Mouse (Mus musculus) G1E (cell line): Measurements from ENCODE around the gene Satb1. TPM values are rescaled to one million over a fixed set of nuclear protein-coding genes. Genes with fewer than 3 reads are reported as not detected.

Experiments used
- ATAC-seq: 2 replicates; pipeline ENCODE4 v1.8.0; 2016; ENCODE audit warnings: mild to moderate bottlenecking; ENCODE audit not compliant: insufficient number of reproducible peaks, poor library complexity, low FRiP score, severe bottlenecking; ENCODE audit errors: extremely low read depth
- DNase-seq: peaks from one replicate; pipeline ENCODE4 v3.0.0; 2012; ENCODE audit warnings: low spot score
- H3K27me3 ChIP-seq: 2 replicates; pipeline ENCODE4 v1.6.1; 2012; ENCODE audit warnings: mild to moderate bottlenecking, low read length, inconsistent platforms; ENCODE audit not compliant: insufficient read depth
- H3K36me3 ChIP-seq: replicated peaks from 2 replicates; pipeline ENCODE3; 2012; ENCODE audit warnings: mild to moderate bottlenecking, inconsistent platforms
- H3K4me1 ChIP-seq: 2 replicates; pipeline ENCODE4 v1.6.1; 2012; ENCODE audit warnings: low read depth, low read length, inconsistent platforms, mixed read lengths; ENCODE audit not compliant: insufficient read depth
- H3K4me3 ChIP-seq: 2 replicates; pipeline ENCODE4 v1.5.1; 2012; ENCODE audit warnings: low read depth, mild to moderate bottlenecking, inconsistent platforms, low read length, moderate library complexity, mixed read lengths
- H3K9me3 ChIP-seq: replicated peaks from 2 replicates; pipeline ENCODE4 v1.6.1; 2012; ENCODE audit warnings: inconsistent platforms
- CTCF ChIP-seq: IDR thresholded peaks from 2 replicates; pipeline ENCODE4 v1.5.1; 2012; ENCODE audit warnings: low read depth, low read length, inconsistent platforms, mixed read lengths
- GATA1 ChIP-seq: IDR thresholded peaks from 2 replicates; pipeline ENCODE4 v1.6.1; 2012; ENCODE audit warnings: borderline replicate concordance, low read length, inconsistent platforms, mixed read lengths
- GATA2 ChIP-seq: IDR thresholded peaks from 2 replicates; pipeline ENCODE4 v1.6.1; 2012; ENCODE audit warnings: low read depth, low read length, inconsistent platforms, borderline replicate concordance
- POLR2AphosphoS5 ChIP-seq: IDR thresholded peaks from 2 replicates; pipeline ENCODE4 v1.6.1; 2012; ENCODE audit warnings: low read depth, low read length, inconsistent platforms; ENCODE audit not compliant: insufficient replicate concordance
- TAL1 ChIP-seq: conservative IDR thresholded peaks from 2 replicates; pipeline ENCODE4 v1.6.1; 2012; ENCODE audit warnings: low read depth, low read length, inconsistent platforms, mixed read lengths
- polyA plus RNA-seq: library from polyadenylated mRNA; stranded (reverse); fragments of >175 nt; gene quantifications from 2 replicates; pipeline ENCODE4 v1.2.3, GENCODE M21; 2012
- total RNA-seq, 2 experiments: library from RNA; stranded (forward) in 1 of 2; stranded (reverse) in 1 of 2; fragments of 200-1000 nt in 1 of 2; fragments of >200 nt in 1 of 2; fragmentation: Nextera tagmentation in 1 of 2; gene quantifications; 2 replicates each; pipeline ENCODE4 v1.2.3; 2014 to 2017

Gene Satb1
- total RNA-seq (2014; fragmentation: Nextera tagmentation), result not detected in 2 replicates
- total RNA-seq (2017), result 0.06 and 0.22 TPM in 2 replicates
- polyA plus RNA-seq, result not detected in 2 replicates

DNA sequence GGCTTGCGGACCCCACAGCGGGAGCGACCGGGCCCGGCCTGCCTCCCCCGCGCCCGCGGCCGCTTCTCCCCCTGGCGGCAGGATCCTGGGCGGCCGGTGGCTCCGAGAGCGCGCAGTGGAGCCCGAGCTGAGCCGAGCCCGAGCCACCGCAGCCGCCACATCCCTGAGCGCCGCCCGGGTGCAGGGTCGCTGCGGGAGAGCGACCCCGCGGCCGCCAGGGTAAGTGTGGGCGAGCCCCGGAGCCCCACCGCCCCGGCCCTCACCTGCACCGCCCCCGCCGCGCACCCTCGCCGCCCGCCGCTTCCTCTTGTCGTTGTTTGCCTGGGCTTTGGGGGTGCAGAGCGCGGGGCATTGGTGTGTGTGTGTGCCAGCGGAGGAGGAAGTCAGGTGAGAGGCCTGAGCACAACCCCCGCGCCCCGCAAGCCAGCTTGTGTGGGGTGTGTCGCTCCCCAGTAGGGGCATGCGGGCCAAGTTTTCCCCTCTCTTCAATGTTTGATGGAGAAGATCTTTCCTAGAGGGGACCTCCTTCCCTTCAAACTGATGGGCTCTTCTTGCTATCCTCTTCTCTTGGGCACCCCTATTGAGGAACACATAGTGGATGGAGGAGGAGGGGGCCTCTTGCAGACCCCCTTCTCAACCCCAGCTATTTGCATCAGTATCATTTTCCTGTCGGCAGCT lies at the start of gene Satb1:
TSS of gene Satb1 (minus strand) at position 391 of the 678 bp plus-strand sequence.
- ATAC-seq (no peak), DNase-seq (no peak)
- peaks cover 39% of the 10 kb centered on the region for H3K9me3 ChIP-seq
- H3K4me3 ChIP-seq, result no peak within 1 kb of the TSS; the same call in 1 of the 2 replicates
- H3K27me3 ChIP-seq, result no peaks in the 10 kb centered on the region
- no peak for TF ChIP-seq POLR2AphosphoS5
- TF ChIP-seq GATA2, result no peak
- H3K36me3 ChIP-seq, result no peaks in the 10 kb centered on the region
- H3K4me1 ChIP-seq, result no peaks in the 10 kb centered on the region

DNA sequence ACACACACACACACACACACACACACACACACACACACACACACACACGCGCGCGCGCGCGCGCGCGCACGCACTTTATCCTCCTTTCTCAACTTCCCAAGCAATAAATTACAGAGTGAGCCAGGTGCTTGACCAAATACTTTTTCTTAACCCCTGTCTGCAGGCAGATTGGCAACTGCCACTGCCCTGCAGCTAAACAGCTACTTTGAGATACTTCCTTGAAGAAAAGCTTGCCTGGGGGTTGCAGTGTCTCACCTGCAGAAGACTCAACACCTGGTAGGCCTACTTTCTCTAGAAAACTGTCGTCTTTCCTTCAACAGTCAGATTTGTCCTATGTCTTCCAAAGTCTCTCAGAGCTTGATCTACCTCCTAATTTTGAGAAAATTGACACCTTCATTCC lies 49.5 kb upstream of the Satb1 start:
- H3K36me3 ChIP-seq, result no peaks in the 10 kb centered on the region
- no peaks in the 10 kb centered on the region for H3K4me1 ChIP-seq
- DNase-seq (no peak), ATAC-seq (no peak)
- TF ChIP-seq GATA1 (no peak), POLR2AphosphoS5 (no peak), GATA2 (no peak), TAL1 (no peak), CTCF (no peak)
- H3K9me3 ChIP-seq, result peaks cover 27% of the 10 kb centered on the region
- no peaks in the 10 kb centered on the region for H3K27me3 ChIP-seq
- no peak overlapping the region for H3K4me3 ChIP-seq

DNA sequence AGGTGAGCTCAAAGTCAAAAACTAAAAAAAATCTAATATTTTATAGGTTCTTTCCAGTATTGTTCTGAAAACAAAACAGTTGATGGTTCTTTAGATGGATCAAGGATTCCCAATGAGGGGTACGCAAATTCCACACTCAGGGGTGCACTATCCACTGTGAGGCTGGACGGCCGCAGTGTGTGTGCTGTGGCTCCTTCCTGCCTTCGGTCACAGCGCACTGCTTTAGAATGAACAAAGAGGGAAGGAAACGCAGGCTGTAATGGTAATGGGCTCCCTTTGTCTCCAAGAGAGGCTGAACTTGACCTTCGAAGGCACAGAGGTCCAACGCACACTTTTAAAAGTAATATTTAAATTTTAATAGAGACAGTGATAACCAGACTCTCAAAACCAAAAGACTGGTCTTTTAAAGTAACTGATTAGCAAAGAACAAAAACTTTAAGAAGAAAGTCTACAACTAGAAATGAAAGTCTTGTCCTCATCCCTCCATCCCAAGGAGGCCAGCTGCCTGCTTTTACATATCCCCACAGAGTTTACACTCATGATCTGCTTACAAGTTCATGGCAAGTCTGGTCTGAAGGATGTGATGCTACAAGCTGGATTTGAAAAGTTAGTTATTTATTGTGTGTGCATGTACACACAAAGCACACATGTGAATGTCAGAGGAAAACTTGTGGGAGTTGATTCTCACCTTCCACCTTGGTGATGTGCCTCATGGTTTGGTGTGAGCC lies 48.0 kb upstream of the Satb1 start:
- H3K9me3 ChIP-seq, result peaks cover 38% of the 10 kb centered on the region
- TF ChIP-seq CTCF, result no peak
- no peak for TF ChIP-seq POLR2AphosphoS5
- no peak for TF ChIP-seq GATA2
- TF ChIP-seq TAL1, result no peak
- no peak for TF ChIP-seq GATA1
- H3K4me1 ChIP-seq, result no peaks in the 10 kb centered on the region
- ATAC-seq, result no peak
- H3K4me3 ChIP-seq, result no peak overlapping the region
- no peaks in the 10 kb centered on the region for H3K36me3 ChIP-seq
- no peak for DNase-seq
- no peaks in the 10 kb centered on the region for H3K27me3 ChIP-seq

DNA sequence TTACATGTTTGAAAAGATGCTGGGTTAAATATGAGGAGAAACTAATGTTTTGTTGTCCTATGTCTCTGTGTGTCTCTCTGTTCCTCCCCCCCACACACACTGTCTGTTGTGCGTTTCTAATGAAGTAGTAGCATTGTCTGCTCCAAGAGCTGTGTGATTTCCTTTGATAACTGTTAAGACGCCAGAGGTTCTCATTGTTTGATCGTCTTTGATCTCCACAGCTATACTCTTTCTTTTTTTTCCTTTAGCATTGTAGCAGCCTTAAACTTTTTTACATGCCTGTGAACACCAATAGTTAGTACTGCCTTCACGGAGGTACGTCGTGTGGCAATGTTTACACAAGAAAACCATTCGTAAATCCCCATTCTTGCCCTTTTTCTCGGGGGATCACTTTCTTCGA lies 47.1 kb upstream of the Satb1 start:
- H3K9me3 ChIP-seq, result peaks cover 38% of the 10 kb centered on the region
- H3K36me3 ChIP-seq, result no peaks in the 10 kb centered on the region
- no peaks in the 10 kb centered on the region for H3K27me3 ChIP-seq
- H3K4me1 ChIP-seq, result no peaks in the 10 kb centered on the region
- H3K4me3 ChIP-seq, result no peak overlapping the region
- ATAC-seq, result no peak
- no peak for TF ChIP-seq GATA2
- no peak for TF ChIP-seq CTCF
- TF ChIP-seq GATA1, result no peak
- TF ChIP-seq POLR2AphosphoS5, result no peak
- TF ChIP-seq TAL1, result no peak
- no peak for DNase-seq

DNA sequence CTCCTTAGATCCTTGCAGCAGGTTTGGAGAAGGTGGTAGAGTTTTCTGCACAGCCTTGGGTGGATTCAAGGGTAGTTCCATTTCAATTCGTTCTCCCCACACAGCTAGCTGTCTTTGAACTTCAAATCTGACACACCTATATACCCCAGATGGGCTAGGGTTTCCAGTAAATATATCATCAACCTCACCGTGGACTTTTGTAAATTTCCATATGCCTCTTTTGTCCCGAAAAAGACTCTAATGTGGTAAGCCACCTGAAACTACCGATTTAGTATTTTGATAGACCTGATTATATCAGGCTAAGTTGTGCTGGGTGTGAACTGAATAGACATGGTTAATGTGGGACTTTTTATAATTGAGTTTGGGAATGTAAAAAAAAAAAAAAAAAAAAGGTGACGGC lies 46.6 kb upstream of the Satb1 start:
- H3K36me3 ChIP-seq, result no peaks in the 10 kb centered on the region
- no peak for TF ChIP-seq POLR2AphosphoS5
- TF ChIP-seq GATA2, result no peak
- no peak for TF ChIP-seq GATA1
- TF ChIP-seq TAL1, result no peak
- no peaks in the 10 kb centered on the region for H3K27me3 ChIP-seq
- DNase-seq (no peak), ATAC-seq (no peak)
- H3K9me3 ChIP-seq, result peaks cover 37% of the 10 kb centered on the region
- no peaks in the 10 kb centered on the region for H3K4me1 ChIP-seq
- no peak overlapping the region for H3K4me3 ChIP-seq

DNA sequence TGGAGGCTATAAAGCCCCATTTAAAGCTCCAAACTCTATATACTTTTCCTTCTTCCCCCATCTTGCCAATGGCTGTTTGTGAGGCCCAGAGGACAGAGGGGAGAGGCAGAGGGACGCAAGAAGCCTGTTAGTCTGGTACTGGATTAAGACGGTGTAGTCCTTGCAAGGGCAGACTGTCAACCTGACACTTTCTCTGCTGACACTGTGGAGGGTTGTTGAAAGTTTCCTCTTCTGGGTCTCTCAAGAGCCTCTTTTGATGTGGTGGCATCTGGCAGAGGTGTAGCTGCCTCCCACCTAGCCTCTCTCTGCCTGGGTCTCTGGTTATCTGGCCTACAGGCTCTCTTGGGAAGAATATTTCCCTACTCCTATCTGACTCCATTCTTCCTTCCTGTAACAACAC lies 46.1 kb upstream of the Satb1 start:
- no peak for ATAC-seq
- no peak for TF ChIP-seq GATA2
- TF ChIP-seq TAL1, result no peak
- TF ChIP-seq CTCF, result no peak
- TF ChIP-seq POLR2AphosphoS5, result no peak
- TF ChIP-seq GATA1, result no peak
- no peaks in the 10 kb centered on the region for H3K4me1 ChIP-seq

More for the DNA sequence above, 46.1 kb upstream of the Satb1 start:
- Histone ChIP-seq H3K4me3 (no peak overlapping the region), H3K36me3 (no peaks in the 10 kb centered on the region), H3K27me3 (no peaks in the 10 kb centered on the region), H3K9me3 (peaks cover 31% of the 10 kb centered on the region)
- no peak for DNase-seq
